Mouse (Mus musculus): Measurements from ENCODE around the gene Gm28827.
"Not testable (repeated sequence)": the region's sequence is repeated elsewhere in the genome, so short reads cannot be mapped to it uniquely, and the experiment has no call there.

The Gm28827 gene

GRCm38 (mm10) chrY:83030647-83031046 is at the start of gene Gm28827:
Gene Gm28827 (plus strand): TSS chrY:83030947.
- not testable (repeated sequence) for DNase-seq (ENCODE audit: low spot score in 2 of 2)
